ENCODE assay signal across 25 mouse cellular contexts in the genomic region with DNA sequence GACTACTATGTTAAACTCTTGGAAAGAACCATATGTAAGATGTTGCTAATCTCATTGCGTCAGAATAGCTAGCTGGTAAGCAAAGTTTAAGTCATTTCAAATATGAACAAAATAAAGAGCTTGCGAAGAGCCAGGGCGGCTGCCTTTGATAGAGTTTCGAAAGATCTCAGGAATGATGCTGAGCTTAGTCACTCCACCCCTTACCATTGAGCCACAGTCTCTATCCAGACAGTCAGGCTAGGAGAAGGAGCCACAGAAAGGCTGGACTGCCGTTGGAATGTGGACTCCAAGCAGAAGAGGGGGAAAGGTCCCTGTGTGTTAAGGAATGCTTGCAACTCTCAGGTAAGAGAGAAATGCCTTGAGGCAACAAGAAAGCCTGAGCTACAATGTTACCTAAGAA. TPM values are rescaled to one million over a fixed set of nuclear protein-coding genes. Genes with fewer than 3 reads are reported as not detected.
DNase-seq lines count a peak whose midpoint lies in the region; ATAC-seq and TF ChIP-seq lines count a peak whose summit lies in the region.
"Had no signal": no experiment of that assay in that cellular context is flagged by ENCODE, and none has a peak within 500 bp of the region (broad histone marks: within the 10 kb centered on the region; RNA-seq: fewer than 3 reads in every experiment).

No protein-coding gene starts in this region.

- H3K27ac ChIP-seq in lung, postnatal 0 days (ENCODE audit: low read length) = peak overlapping the region; percentile 64
- H3K27ac ChIP-seq in embryonic fibroblast, embryonic 13.5 days (ENCODE audit: insufficient read depth, low read length) = peak overlapping the region; percentile 49
- H3K27ac ChIP-seq: forebrain, embryonic 12.5 days; hindbrain, embryonic 10.5 days; kidney, embryonic 15.5 days; liver, embryonic 14.5 days; midbrain, embryonic 10.5 days; midbrain, embryonic 15.5 days; neural tube, embryonic 12.5 days had no signal

- H3K36me3 ChIP-seq in lung, postnatal 0 days (ENCODE audit: insufficient read depth, low read length) = no peaks in the 10 kb centered on the region
- H3K36me3 ChIP-seq: forebrain, embryonic 12.5 days; hindbrain, embryonic 10.5 days; kidney, embryonic 15.5 days; midbrain, embryonic 10.5 days; midbrain, embryonic 15.5 days; neural tube, embryonic 12.5 days had no signal

- TF ChIP-seq CTCF in lung, postnatal 0 days (IDR thresholded peaks at IDR 0.05) = no peak
- TF ChIP-seq CTCF in embryonic fibroblast, embryonic 13.5 days (IDR thresholded peaks at IDR 0.05; ENCODE audit: borderline replicate concordance, insufficient read depth, low read length) = no peak

- 60% methylated on average over 5 of the region's 5 CpGs for WGBS in lung, postnatal 0 days

- no peak for TF ChIP-seq POLR2A in embryonic fibroblast, embryonic 13.5 days (IDR thresholded peaks at IDR 0.05; ENCODE audit: low read depth, low read length)

- DNase-seq in heart, adult 11 months = peak; percentile 53
- DNase-seq in heart, postnatal 4 days = no peak
- DNase-seq in lung, postnatal 0 days (ENCODE audit: low spot score) = peak; percentile 72
- DNase-seq in lung, postnatal 14 days = no peak
- no peak for DNase-seq in urinary bladder, postnatal 10 days (ENCODE audit: low spot score)
- DNase-seq: adrenal gland, postnatal 25 days; cerebellum, adult 11-12 months; cerebellum, adult 9-11 months; gastrocnemius, postnatal 14 days; kidney, adult 18-20 months; kidney, postnatal 25 days; liver; lung, adult 2 months; right cerebral cortex, postnatal 4 days; thymus, postnatal 4 days had no signal

- no peak overlapping the region for H3K4me2 ChIP-seq in lung, postnatal 0 days (replicated peaks; ENCODE audit: low read depth, low read length)
- H3K4me2 ChIP-seq: forebrain, embryonic 12.5 days; kidney, embryonic 15.5 days; midbrain, embryonic 15.5 days; neural tube, embryonic 12.5 days had no signal

- H3K9me3 ChIP-seq in lung, postnatal 0 days (ENCODE audit: low read length) = no peaks in the 10 kb centered on the region
- H3K9me3 ChIP-seq: forebrain, embryonic 12.5 days; kidney, embryonic 15.5 days; midbrain, embryonic 10.5 days; midbrain, embryonic 15.5 days had no signal

- H3K9ac ChIP-seq in lung, postnatal 0 days (replicated peaks; ENCODE audit: low read depth) = no peak overlapping the region
- H3K9ac ChIP-seq: forebrain, embryonic 12.5 days; kidney, embryonic 15.5 days; liver, embryonic 14.5 days; midbrain, embryonic 15.5 days; neural tube, embryonic 12.5 days had no signal

- H3K4me3 ChIP-seq in lung, postnatal 0 days (ENCODE audit: low read depth, low read length) = no peak overlapping the region
- H3K4me3 ChIP-seq in embryonic fibroblast, embryonic 13.5 days (ENCODE audit: insufficient read depth, low read length) = no peak overlapping the region
- H3K4me3 ChIP-seq: forebrain, embryonic 12.5 days; hindbrain, embryonic 10.5 days; kidney, embryonic 15.5 days; midbrain, embryonic 10.5 days; midbrain, embryonic 15.5 days; neural tube, embryonic 12.5 days had no signal

- ATAC-seq in lung, postnatal 0 days = peak; percentile 82
- no peak for ATAC-seq in monocyte, adult 5-6 weeks (replicated peaks; ENCODE audit: insufficient number of reproducible peaks, low FRiP score, low TSS enrichment, poor library complexity, severe bottlenecking)
- ATAC-seq: hindbrain, embryonic 16.5 days; midbrain, embryonic 15.5 days had no signal

- TF ChIP-seq EP300 in lung, postnatal 0 days (IDR thresholded peaks at IDR 0.05) = no peak

- H3K4me1 ChIP-seq in lung, postnatal 0 days (ENCODE audit: insufficient read depth, low read depth, low read length) = peaks cover 11% of the 10 kb centered on the region; the same call in 1 of the 2 replicates
- peaks cover 7% of the 10 kb centered on the region for H3K4me1 ChIP-seq in embryonic fibroblast, embryonic 13.5 days (ENCODE audit: control insufficient read depth, insufficient read depth, low read length)
- H3K4me1 ChIP-seq: forebrain, embryonic 12.5 days; midbrain, embryonic 15.5 days; neural tube, embryonic 12.5 days had no signal

- H3K27me3 ChIP-seq in lung, postnatal 0 days (replicated peaks; ENCODE audit: insufficient read depth, low read length) = no peaks in the 10 kb centered on the region
- H3K27me3 ChIP-seq: forebrain, embryonic 12.5 days; kidney, embryonic 15.5 days; midbrain, embryonic 15.5 days; neural tube, embryonic 12.5 days had no signal

RNA-seq across cellular contexts. Expression of gene Zfp697, which starts 7.3 kb away (rescaled TPM):
- total RNA-seq in heart, postnatal 4 days (2021) = 1 to 10 TPM; 9.4 to 9.8 TPM
- polyA plus RNA-seq in lung, postnatal 0 days (2015; fragmentation: Nextera tagmentation; extraction: Ambion mirVana) = 9.2 and 10.6 TPM in 2 replicates
- 7.6 and 10.2 TPM in 2 replicates for polyA plus RNA-seq in embryonic fibroblast, embryonic 13.5 days (2011; ENCODE audit: insufficient read length, low read depth, missing spikeins)
- not detected in 3 replicates for total RNA-seq in monocyte, adult 5-6 weeks (2017)

RNA-seq across cellular contexts. Expression of gene Phgdh, which starts 35.2 kb away (rescaled TPM):
- 10 to 100 TPM; 11.2 to 13.9 TPM for total RNA-seq in heart, postnatal 4 days (2021)
- 12.1 and 15.1 TPM in 2 replicates for polyA plus RNA-seq in lung, postnatal 0 days (2015; fragmentation: Nextera tagmentation; extraction: Ambion mirVana)
- polyA plus RNA-seq in embryonic fibroblast, embryonic 13.5 days (2011; ENCODE audit: insufficient read length, low read depth, missing spikeins) = 232 and 249 TPM in 2 replicates
- 9.0 to 54.0 TPM (median 33.0 TPM) in 3 replicates for total RNA-seq in monocyte, adult 5-6 weeks (2017)

Comparison
In these comparisons a context has a peak if more than half of its experiments do, and no peak if none do; other contexts are left out.
1. DNase-seq: peak in heart, adult 11 months (single experiment) and lung, postnatal 0 days (single experiment); none in heart, postnatal 4 days (single experiment), lung, postnatal 14 days (single experiment) and urinary bladder, postnatal 10 days (single experiment).
2. RNA of gene Zfp697, which starts 7.3 kb away (total RNA-seq): 9.4 to 9.8 TPM in heart, postnatal 4 days; not detected in monocyte, adult 5-6 weeks; every median in the first group is over 10 times any median in the second.